Mouse (Mus musculus) neural tube, embryonic 15.5 days (tissue): ENCODE data around the gene Pld6. TPM values are rescaled to one million over a fixed set of nuclear protein-coding genes. Genes with fewer than 3 reads are reported as not detected.

Experiments
- ATAC-seq: fragments of 200-750 bp; cut with Nextera tagmentation; 2 replicates; pipeline ENCODE4 v1.8.0; 2017; ENCODE audit warnings: mild to moderate bottlenecking, moderate TSS enrichment, moderate library complexity; ENCODE audit not compliant: low FRiP score
- H3K27ac ChIP-seq: fragments of 300-500 bp; sonication (generic); replicated peaks from 2 replicates; pipeline ENCODE4 v1.5.1; 2015; ENCODE audit warnings: mild to moderate bottlenecking, inconsistent platforms
- H3K27me3 ChIP-seq: fragments of 300-500 bp; sonication (generic); replicated peaks from 2 replicates; pipeline ENCODE4 v1.6.1; 2015; ENCODE audit warnings: inconsistent platforms
- H3K36me3 ChIP-seq: fragments of 300-500 bp; sonication (generic); 2 replicates; pipeline ENCODE4 v1.6.1; 2015; ENCODE audit warnings: inconsistent platforms
- H3K4me1 ChIP-seq: fragments of 300-500 bp; sonication (generic); 2 replicates; pipeline ENCODE4 v1.6.1; 2015; ENCODE audit warnings: inconsistent platforms
- H3K4me2 ChIP-seq: fragments of 300-500 bp; sonication (generic); 2 replicates; pipeline ENCODE4 v1.6.1; 2015; ENCODE audit warnings: inconsistent platforms, mild to moderate bottlenecking, moderate library complexity
- H3K4me3 ChIP-seq: fragments of 300-500 bp; sonication (generic); replicated peaks from 2 replicates; pipeline ENCODE4 v1.5.1; 2015; ENCODE audit warnings: mild to moderate bottlenecking, inconsistent platforms
- H3K9ac ChIP-seq: fragments of 300-500 bp; sonication (generic); replicated peaks from 2 replicates; pipeline ENCODE4 v1.6.1; 2015; ENCODE audit warnings: mild to moderate bottlenecking, inconsistent platforms
- H3K9me3 ChIP-seq: fragments of 300-500 bp; sonication (generic); replicated peaks from 2 replicates; pipeline ENCODE4 v1.6.1; 2016; ENCODE audit warnings: inconsistent platforms
- WGBS: fragments of 180-500 bp; shearing (Covaris S2); methylation state at CpG from one replicate; pipeline ENCODE4 v1.1.7; 2015; ENCODE audit warnings: mixed read lengths; 5-methylcytosine and 5-hydroxymethylcytosine counted together
- polyA plus RNA-seq: library from polyadenylated mRNA; unstranded; fragments of >200 nt; fragmentation: Nextera tagmentation; extraction: Ambion mirVana; gene quantifications from 2 replicates; pipeline ENCODE4 v1.2.1, GENCODE M21; 2015

The Pld6 gene
- polyA plus RNA-seq, 1 experiment from 2014 or later: 19.6 TPM

- H3K4me3 ChIP-seq: no peak overlapping the region
- WGBS: 72% methylated on average over 7 of the region's 7 CpGs
- peaks cover 4% of the 10 kb centered on the region for H3K4me1 ChIP-seq
- no peaks in the 10 kb centered on the region for H3K27me3 ChIP-seq
- no peak for ATAC-seq
- no peaks in the 10 kb centered on the region for H3K9me3 ChIP-seq
- H3K27ac ChIP-seq: no peak overlapping the region
- no peak overlapping the region for H3K4me2 ChIP-seq
- H3K36me3 ChIP-seq: peaks cover 22% of the 10 kb centered on the region
- no peak overlapping the region for H3K9ac ChIP-seq
These were observed 5.3 kb downstream of the Pld6 start for GRCm38 (mm10) chr11:59782091-59782590.

- ATAC-seq: no peak
- H3K9me3 ChIP-seq: no peaks in the 10 kb centered on the region
- H3K9ac ChIP-seq: no peak overlapping the region
- H3K27ac ChIP-seq: no peak overlapping the region
- no peaks in the 10 kb centered on the region for H3K27me3 ChIP-seq
- WGBS: 91% methylated on average over 4 of the region's 4 CpGs
- H3K4me2 ChIP-seq: no peak overlapping the region
- no peaks in the 10 kb centered on the region for H3K4me1 ChIP-seq
- H3K4me3 ChIP-seq: no peak overlapping the region
- peaks cover 41% of the 10 kb centered on the region for H3K36me3 ChIP-seq
These were observed 7.2 kb downstream of the Pld6 start for GRCm38 (mm10) chr11:59780241-59780640.

GRCm38 (mm10) chr11:59779406-59779805 is 8.0 kb downstream of the Pld6 start:
- no peaks in the 10 kb centered on the region for H3K27me3 ChIP-seq
- H3K9me3 ChIP-seq: no peaks in the 10 kb centered on the region
- H3K4me3 ChIP-seq: no peak overlapping the region
- WGBS: 86% methylated on average over 4 of the region's 4 CpGs
- peaks cover 47% of the 10 kb centered on the region for H3K36me3 ChIP-seq
- no peak for ATAC-seq
- no peak overlapping the region for H3K9ac ChIP-seq
- no peak overlapping the region for H3K27ac ChIP-seq
- no peak overlapping the region for H3K4me2 ChIP-seq
- no peaks in the 10 kb centered on the region for H3K4me1 ChIP-seq

GRCm38 (mm10) chr11:59778874-59779223 is 8.6 kb downstream of the Pld6 start:
- 91% methylated on average over 1 of the region's 1 CpGs for WGBS
- no peaks in the 10 kb centered on the region for H3K9me3 ChIP-seq
- H3K27ac ChIP-seq: no peak overlapping the region
- H3K9ac ChIP-seq: no peak overlapping the region
- no peak for ATAC-seq
- H3K4me2 ChIP-seq: no peak overlapping the region
- no peaks in the 10 kb centered on the region for H3K4me1 ChIP-seq
- H3K27me3 ChIP-seq: no peaks in the 10 kb centered on the region
- H3K4me3 ChIP-seq: no peak overlapping the region
- peaks cover 52% of the 10 kb centered on the region for H3K36me3 ChIP-seq

GRCm38 (mm10) chr11:59778181-59778873 is 9.1 kb downstream of the Pld6 start:
- Histone ChIP-seq H3K9me3 (no peaks in the 10 kb centered on the region), H3K27me3 (no peaks in the 10 kb centered on the region), H3K36me3 (peaks cover 57% of the 10 kb centered on the region), H3K4me3 (no peak overlapping the region), H3K27ac (no peak overlapping the region), H3K4me1 (no peaks in the 10 kb centered on the region), H3K9ac (no peak overlapping the region), H3K4me2 (no peak overlapping the region)
- WGBS: 58% methylated on average over 9 of the region's 9 CpGs
- no peak for ATAC-seq

- no peak overlapping the region for H3K4me3 ChIP-seq
- no peaks in the 10 kb centered on the region for H3K4me1 ChIP-seq
- no peak overlapping the region for H3K27ac ChIP-seq
- peaks cover 66% of the 10 kb centered on the region for H3K36me3 ChIP-seq
- no peaks in the 10 kb centered on the region for H3K9me3 ChIP-seq
- H3K4me2 ChIP-seq: no peak overlapping the region
- WGBS: 96% methylated on average over 5 of the region's 5 CpGs
- ATAC-seq: no peak
- no peak overlapping the region for H3K9ac ChIP-seq
- H3K27me3 ChIP-seq: no peaks in the 10 kb centered on the region
These were observed 10.2 kb downstream of the Pld6 start for GRCm38 (mm10) chr11:59777259-59777658.

GRCm38 (mm10) chr11:59775435-59776148 is 11.9 kb downstream of the Pld6 start:
- Histone ChIP-seq H3K27me3 (no peaks in the 10 kb centered on the region), H3K4me3 (no peak overlapping the region), H3K9ac (no peak overlapping the region), H3K4me1 (no peaks in the 10 kb centered on the region), H3K9me3 (no peaks in the 10 kb centered on the region), H3K4me2 (no peak overlapping the region), H3K36me3 (peaks cover 82% of the 10 kb centered on the region), H3K27ac (no peak overlapping the region)
- no peak for ATAC-seq
- WGBS: 91% methylated on average over 13 of the region's 13 CpGs

GRCm38 (mm10) chr11:59774522-59774921 is 12.9 kb downstream of the Pld6 start:
- H3K27me3 ChIP-seq: no peaks in the 10 kb centered on the region
- no peak overlapping the region for H3K27ac ChIP-seq
- ATAC-seq: no peak

GRCm38 (mm10) chr11:59772902-59773301 is 14.5 kb downstream of the Pld6 start:
- peaks cover 94% of the 10 kb centered on the region for H3K36me3 ChIP-seq
- H3K9ac ChIP-seq: no peak overlapping the region
- ATAC-seq: no peak
- no peak overlapping the region for H3K4me2 ChIP-seq
- no peak overlapping the region for H3K4me3 ChIP-seq
- H3K4me1 ChIP-seq: no peaks in the 10 kb centered on the region
- no peaks in the 10 kb centered on the region for H3K9me3 ChIP-seq
- WGBS: 93% methylated on average over 4 of the region's 4 CpGs
- no peaks in the 10 kb centered on the region for H3K27me3 ChIP-seq
- no peak overlapping the region for H3K27ac ChIP-seq

More at GRCm38 (mm10) chr11:59774522-59774921, 12.9 kb downstream of the Pld6 start:
- H3K9me3 ChIP-seq: no peaks in the 10 kb centered on the region
- H3K4me2 ChIP-seq: no peak overlapping the region
- peaks cover 90% of the 10 kb centered on the region for H3K36me3 ChIP-seq
- H3K9ac ChIP-seq: no peak overlapping the region
- H3K4me3 ChIP-seq: no peak overlapping the region
- 91% methylated on average over 4 of the region's 4 CpGs for WGBS
- no peaks in the 10 kb centered on the region for H3K4me1 ChIP-seq

- Histone ChIP-seq H3K9ac (no peak overlapping the region), H3K4me3 (no peak overlapping the region), H3K9me3 (no peaks in the 10 kb centered on the region), H3K27ac (no peak overlapping the region), H3K4me2 (no peak overlapping the region), H3K4me1 (no peaks in the 10 kb centered on the region), H3K36me3 (peaks cover 94% of the 10 kb centered on the region), H3K27me3 (no peaks in the 10 kb centered on the region)
- ATAC-seq: no peak
- 87% methylated on average over 2 of the region's 2 CpGs for WGBS
These were observed 15.2 kb downstream of the Pld6 start for GRCm38 (mm10) chr11:59772291-59772690.

- Histone ChIP-seq H3K36me3 (peaks cover 93% of the 10 kb centered on the region), H3K27me3 (no peaks in the 10 kb centered on the region), H3K4me3 (no peak overlapping the region), H3K9ac (no peak overlapping the region), H3K4me2 (no peak overlapping the region), H3K27ac (peak overlapping the region; percentile 66), H3K4me1 (no peaks in the 10 kb centered on the region), H3K9me3 (no peaks in the 10 kb centered on the region)
- 63% methylated on average over 7 of the region's 7 CpGs for WGBS
- ATAC-seq: peak; percentile 83
These were observed 16.7 kb downstream of the Pld6 start for GRCm38 (mm10) chr11:59770753-59771152.

GRCm38 (mm10) chr11:59769738-59770137 is 17.7 kb downstream of the Pld6 start:
- ATAC-seq: no peak
- peaks cover 95% of the 10 kb centered on the region for H3K36me3 ChIP-seq
- 86% methylated on average over 6 of the region's 6 CpGs for WGBS

More at GRCm38 (mm10) chr11:59769738-59770137, 17.7 kb downstream of the Pld6 start:
- Histone ChIP-seq H3K4me1 (no peaks in the 10 kb centered on the region), H3K27ac (peak overlapping the region; percentile 66), H3K9me3 (no peaks in the 10 kb centered on the region), H3K4me3 (no peak overlapping the region), H3K4me2 (no peak overlapping the region), H3K9ac (no peak overlapping the region), H3K27me3 (no peaks in the 10 kb centered on the region)
